Mouse (Mus musculus) embryonic fibroblast, embryonic 13.5 days (primary cell): ENCODE results near the gene Mustn1.

Experiments
- CTCF ChIP-seq: IDR thresholded peaks from 2 replicates; pipeline ENCODE4 v1.5.1; 2011; ENCODE audit warnings: mild to moderate bottlenecking, control low read depth, low read length, moderate library complexity, borderline replicate concordance; ENCODE audit not compliant: insufficient read depth
- POLR2A ChIP-seq: IDR thresholded peaks from 2 replicates; pipeline ENCODE4 v1.6.1; 2011; ENCODE audit warnings: low read depth, mild to moderate bottlenecking, control low read depth, low read length, moderate library complexity

- no peak for TF ChIP-seq POLR2A
- no peak for TF ChIP-seq CTCF
Measured at GRCm38 (mm10) chr14:30878958-30879571, at the start of gene Mustn1.
